Mouse (Mus musculus): ENCODE measurements at regions not wholly inside any gene's neighbourhood (a gene's known extent, or its start where the extent isn't known, plus 50 kb on each side); places are given as distances from the start of the nearest gene placed in this dataset.

DNA sequence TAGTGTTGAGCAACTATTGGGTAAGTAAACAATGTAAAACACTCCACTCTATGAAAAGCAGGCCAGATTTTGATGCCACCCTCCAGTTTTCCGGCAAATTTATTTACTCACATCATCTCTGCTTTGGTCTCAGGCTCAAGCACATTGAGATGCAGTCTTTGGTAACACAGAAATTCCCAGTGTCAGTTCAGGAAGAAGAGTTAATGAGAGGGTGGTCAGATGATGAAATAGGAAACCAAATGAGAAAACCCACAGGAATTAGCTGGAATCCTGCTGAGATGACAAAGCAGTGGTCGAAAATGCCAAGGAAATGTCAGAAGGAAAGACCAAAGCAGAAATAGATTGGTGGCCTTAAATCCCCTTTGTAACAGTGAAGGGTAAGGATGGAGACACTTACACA lies 525.7 kb downstream of the Meis1 start:
- no peaks in the 10 kb centered on the region for H3K9me3 ChIP-seq (ENCODE audit: control insufficient read depth, low read length)
- H3K4me1 ChIP-seq (replicated peaks; ENCODE audit: control insufficient read depth, insufficient read depth, low read length): no peaks in the 10 kb centered on the region
- no peaks in the 10 kb centered on the region for H3K27me3 ChIP-seq (replicated peaks; ENCODE audit: control insufficient read depth, insufficient read depth, low read length)
- ATAC-seq: no peak
- 18% methylated on average over 2 of the region's 2 CpGs for WGBS
- no peak overlapping the region for H3K4me3 ChIP-seq (replicated peaks; ENCODE audit: low read length)
- no peak overlapping the region for H3K9ac ChIP-seq (replicated peaks; ENCODE audit: low read depth, low read length)
- no peak overlapping the region for H3K4me2 ChIP-seq (ENCODE audit: low read length)
- no peaks in the 10 kb centered on the region for H3K36me3 ChIP-seq (ENCODE audit: control insufficient read depth, insufficient read depth)
- no peak overlapping the region for H3K27ac ChIP-seq (ENCODE audit: low read length)

DNA sequence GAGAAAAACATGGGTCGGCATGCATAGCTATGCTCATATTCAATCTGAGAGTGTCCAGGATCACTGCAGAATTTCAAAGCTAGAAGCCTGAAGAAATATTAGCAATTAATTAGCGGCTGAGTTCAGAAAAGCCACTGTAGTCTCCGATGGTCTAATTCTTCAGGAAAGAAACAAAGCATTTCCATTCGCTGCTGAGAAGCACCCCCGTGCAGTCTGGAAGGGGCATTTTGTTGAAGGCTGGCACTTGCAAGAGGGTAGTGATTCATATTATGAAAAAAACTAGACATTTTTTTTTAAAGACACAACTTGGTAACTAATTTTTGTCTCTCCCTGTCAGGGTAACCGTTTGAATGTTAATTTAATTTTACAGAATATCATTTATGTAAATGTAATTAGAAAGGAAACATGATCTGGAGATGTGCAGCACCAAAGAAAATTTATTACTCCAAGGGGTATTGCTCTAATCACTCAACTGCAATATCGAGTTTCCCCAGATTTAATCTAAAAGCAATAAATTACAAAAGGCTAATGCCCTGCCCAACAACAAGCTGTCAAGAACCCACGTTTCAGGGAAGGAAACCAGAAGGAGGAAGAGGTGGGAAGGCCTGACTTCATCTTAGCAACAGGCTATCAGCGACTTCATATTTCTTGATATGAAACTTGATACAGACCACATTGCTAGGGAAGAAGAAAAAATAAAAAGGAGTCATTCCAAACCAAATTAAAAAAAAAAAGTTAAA lies 529.1 kb downstream of the Meis1 start:
- no peak for ATAC-seq
- H3K27ac ChIP-seq (ENCODE audit: low read length): no peak overlapping the region
- H3K4me1 ChIP-seq (replicated peaks; ENCODE audit: control insufficient read depth, insufficient read depth, low read length): no peaks in the 10 kb centered on the region
- no peak overlapping the region for H3K9ac ChIP-seq (replicated peaks; ENCODE audit: low read depth, low read length)
- H3K36me3 ChIP-seq (ENCODE audit: control insufficient read depth, insufficient read depth): no peaks in the 10 kb centered on the region
- H3K4me3 ChIP-seq (replicated peaks; ENCODE audit: low read length): no peak overlapping the region
- H3K27me3 ChIP-seq (replicated peaks; ENCODE audit: control insufficient read depth, insufficient read depth, low read length): no peaks in the 10 kb centered on the region
- H3K4me2 ChIP-seq (ENCODE audit: low read length): no peak overlapping the region
- no peaks in the 10 kb centered on the region for H3K9me3 ChIP-seq (ENCODE audit: control insufficient read depth, low read length)
- WGBS: 73% methylated on average over 9 of the region's 9 CpGs

DNA sequence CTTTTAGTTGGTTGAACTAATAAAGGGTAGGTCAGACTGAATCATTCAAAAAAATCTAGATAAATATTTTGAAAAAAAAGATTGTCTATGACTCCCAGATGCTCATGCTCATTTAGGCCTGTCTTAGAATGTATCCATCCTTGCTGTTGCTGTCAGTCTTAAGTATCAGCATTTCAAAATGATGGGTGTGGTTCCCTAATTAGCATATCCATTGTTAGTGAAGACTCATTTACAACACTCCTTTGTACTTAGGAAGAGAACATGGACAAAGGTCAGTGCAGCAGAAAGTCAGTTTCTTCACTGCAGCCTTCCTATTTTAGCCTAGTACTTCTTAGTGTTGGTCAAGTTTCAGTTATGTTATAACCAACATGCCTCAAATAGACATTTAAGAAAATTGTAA lies 525.2 kb upstream of the Etaa1 start:
- Histone ChIP-seq H3K9me3 (ENCODE audit: control insufficient read depth, low read length) (no peaks in the 10 kb centered on the region), H3K4me3 (replicated peaks; ENCODE audit: low read length) (no peak overlapping the region), H3K9ac (replicated peaks; ENCODE audit: low read depth, low read length) (no peak overlapping the region), H3K36me3 (ENCODE audit: control insufficient read depth, insufficient read depth) (no peaks in the 10 kb centered on the region), H3K27ac (ENCODE audit: low read length) (no peak overlapping the region), H3K27me3 (replicated peaks; ENCODE audit: control insufficient read depth, insufficient read depth, low read length) (no peaks in the 10 kb centered on the region), H3K4me2 (ENCODE audit: low read length) (no peak overlapping the region), H3K4me1 (replicated peaks; ENCODE audit: control insufficient read depth, insufficient read depth, low read length) (no peaks in the 10 kb centered on the region)
- ATAC-seq: no peak

DNA sequence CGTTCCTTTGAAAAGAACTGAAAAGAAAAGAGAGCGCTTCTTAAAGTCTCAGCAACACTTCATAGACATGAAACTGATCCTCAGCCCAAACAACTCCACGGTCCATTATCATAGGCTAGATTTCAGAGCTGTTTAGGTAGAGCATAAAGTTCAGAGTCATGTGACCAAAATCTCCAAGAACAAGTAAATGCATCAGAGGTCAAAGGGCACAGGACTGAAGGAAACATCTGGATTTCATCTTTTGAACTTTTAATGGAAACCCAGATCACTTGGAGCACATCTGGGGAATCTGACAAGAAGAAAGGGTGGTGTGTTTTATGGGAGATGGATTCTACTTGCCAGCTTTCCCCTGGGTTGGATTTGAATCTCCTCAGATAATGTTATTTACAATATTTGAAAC lies 497.6 kb upstream of the Etaa1 start:
- ATAC-seq: no peak
- no peak overlapping the region for H3K27ac ChIP-seq (ENCODE audit: low read length)
- no peak overlapping the region for H3K9ac ChIP-seq (replicated peaks; ENCODE audit: low read depth, low read length)
- no peaks in the 10 kb centered on the region for H3K4me1 ChIP-seq (replicated peaks; ENCODE audit: control insufficient read depth, insufficient read depth, low read length)
- H3K9me3 ChIP-seq (ENCODE audit: control insufficient read depth, low read length): no peaks in the 10 kb centered on the region
- no peaks in the 10 kb centered on the region for H3K27me3 ChIP-seq (replicated peaks; ENCODE audit: control insufficient read depth, insufficient read depth, low read length)
- no peaks in the 10 kb centered on the region for H3K36me3 ChIP-seq (ENCODE audit: control insufficient read depth, insufficient read depth)
- H3K4me3 ChIP-seq (replicated peaks; ENCODE audit: low read length): no peak overlapping the region
- WGBS: 80% methylated on average over 3 of the region's 3 CpGs
- no peak overlapping the region for H3K4me2 ChIP-seq (ENCODE audit: low read length)

DNA sequence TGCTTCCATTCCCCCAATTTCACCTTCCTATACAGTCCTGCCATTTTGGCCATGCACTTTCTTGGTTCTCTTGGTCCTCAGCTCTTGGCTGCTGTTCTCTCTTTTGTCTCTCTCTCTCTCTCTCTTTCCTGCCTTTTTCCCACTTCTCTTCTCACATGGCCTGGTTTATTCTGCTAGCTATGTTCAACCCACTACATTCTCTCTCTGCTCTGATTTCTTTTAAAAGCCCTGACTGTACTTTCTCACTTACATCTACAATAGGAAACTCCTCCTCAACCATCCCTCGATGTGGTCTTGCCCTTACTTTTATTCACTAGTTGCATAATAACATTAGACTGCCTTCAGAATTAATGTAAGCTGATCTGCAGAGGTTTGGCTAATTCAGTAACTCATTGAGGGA lies 495.2 kb upstream of the Etaa1 start:
- Histone ChIP-seq H3K27me3 (replicated peaks; ENCODE audit: control insufficient read depth, insufficient read depth, low read length) (no peaks in the 10 kb centered on the region), H3K4me1 (replicated peaks; ENCODE audit: control insufficient read depth, insufficient read depth, low read length) (no peaks in the 10 kb centered on the region), H3K27ac (ENCODE audit: low read length) (no peak overlapping the region), H3K9me3 (ENCODE audit: control insufficient read depth, low read length) (no peaks in the 10 kb centered on the region), H3K4me3 (replicated peaks; ENCODE audit: low read length) (no peak overlapping the region), H3K36me3 (ENCODE audit: control insufficient read depth, insufficient read depth) (no peaks in the 10 kb centered on the region), H3K4me2 (ENCODE audit: low read length) (no peak overlapping the region), H3K9ac (replicated peaks; ENCODE audit: low read depth, low read length) (no peak overlapping the region)
- 81% methylated on average over 1 of the region's 1 CpGs for WGBS
- no peak for ATAC-seq

DNA sequence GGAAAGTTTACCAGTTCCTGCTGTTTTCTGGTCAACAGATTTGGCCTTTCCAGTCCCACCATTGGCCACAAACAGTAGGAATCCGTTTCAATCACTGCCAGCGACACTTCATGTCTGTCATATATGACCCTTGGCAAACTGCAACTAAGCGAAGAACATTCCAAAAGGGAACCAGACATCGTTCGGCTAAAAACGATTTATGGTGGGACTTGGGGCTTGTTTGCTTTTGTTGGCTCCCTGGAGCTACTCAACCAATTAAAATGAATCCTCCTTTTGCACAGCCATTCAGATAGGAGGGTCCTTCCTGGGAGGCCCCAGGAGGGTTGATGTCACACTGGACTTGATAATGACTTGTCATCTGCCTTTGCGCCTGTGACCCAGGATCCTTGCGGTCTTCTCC lies 490.9 kb upstream of the Etaa1 start:
- H3K9me3 ChIP-seq (ENCODE audit: control insufficient read depth, low read length): no peaks in the 10 kb centered on the region
- no peak overlapping the region for H3K4me3 ChIP-seq (replicated peaks; ENCODE audit: low read length)
- H3K4me2 ChIP-seq (ENCODE audit: low read length): no peak overlapping the region
- no peaks in the 10 kb centered on the region for H3K27me3 ChIP-seq (replicated peaks; ENCODE audit: control insufficient read depth, insufficient read depth, low read length)
- no peak for ATAC-seq
- no peaks in the 10 kb centered on the region for H3K4me1 ChIP-seq (replicated peaks; ENCODE audit: control insufficient read depth, insufficient read depth, low read length)
- H3K36me3 ChIP-seq (ENCODE audit: control insufficient read depth, insufficient read depth): no peaks in the 10 kb centered on the region
- no peak overlapping the region for H3K9ac ChIP-seq (replicated peaks; ENCODE audit: low read depth, low read length)
- no peak overlapping the region for H3K27ac ChIP-seq (ENCODE audit: low read length)
- 83% methylated on average over 8 of the region's 8 CpGs for WGBS

DNA sequence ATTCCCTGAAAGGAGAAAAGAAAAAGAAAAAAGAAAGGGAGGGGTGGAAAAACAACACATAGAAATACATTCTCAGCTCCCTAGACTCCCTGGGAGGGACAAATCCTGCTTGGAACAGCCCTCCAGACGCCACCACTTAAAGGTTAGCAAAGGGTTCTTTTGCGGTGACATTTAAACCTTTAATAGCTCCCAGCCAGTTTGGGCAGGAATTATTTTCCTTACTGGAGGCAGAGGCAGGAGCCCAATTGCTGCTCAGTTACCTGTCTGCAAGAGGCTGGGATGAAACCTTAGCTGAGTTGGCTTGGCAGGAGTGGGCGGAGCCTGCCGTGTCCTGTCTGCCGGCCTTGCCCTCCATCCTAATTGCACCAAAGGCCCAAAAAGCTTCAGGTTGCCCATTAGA lies 490.4 kb upstream of the Etaa1 start:
- Histone ChIP-seq H3K9ac (replicated peaks; ENCODE audit: low read depth, low read length) (no peak overlapping the region), H3K4me2 (ENCODE audit: low read length) (no peak overlapping the region), H3K4me3 (replicated peaks; ENCODE audit: low read length) (no peak overlapping the region), H3K27me3 (replicated peaks; ENCODE audit: control insufficient read depth, insufficient read depth, low read length) (no peaks in the 10 kb centered on the region), H3K36me3 (ENCODE audit: control insufficient read depth, insufficient read depth) (no peaks in the 10 kb centered on the region), H3K4me1 (replicated peaks; ENCODE audit: control insufficient read depth, insufficient read depth, low read length) (no peaks in the 10 kb centered on the region), H3K9me3 (ENCODE audit: control insufficient read depth, low read length) (no peaks in the 10 kb centered on the region), H3K27ac (ENCODE audit: low read length) (no peak overlapping the region)
- 61% methylated on average over 5 of the region's 5 CpGs for WGBS
- ATAC-seq: no peak

DNA sequence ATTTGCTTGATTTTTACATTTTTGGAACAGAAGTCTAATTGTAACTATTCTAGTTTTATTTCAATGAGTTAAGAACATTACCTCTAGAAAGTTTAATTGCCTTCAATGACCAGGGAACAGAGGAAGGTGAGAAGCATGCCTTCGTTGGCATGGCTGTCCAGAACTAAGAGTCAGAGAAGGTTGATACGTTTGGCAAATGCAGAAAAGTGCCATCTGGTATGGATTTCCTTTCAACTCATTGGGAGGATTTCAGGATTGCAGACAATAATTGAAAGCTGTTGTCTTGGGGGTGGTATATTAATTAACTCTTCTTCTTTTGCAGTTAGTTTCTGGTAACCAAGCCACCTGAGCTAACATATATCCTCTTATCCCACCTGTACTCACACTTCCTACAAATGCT lies 489.5 kb upstream of the Etaa1 start:
- no peaks in the 10 kb centered on the region for H3K36me3 ChIP-seq (ENCODE audit: control insufficient read depth, insufficient read depth)
- H3K9me3 ChIP-seq (ENCODE audit: control insufficient read depth, low read length): no peaks in the 10 kb centered on the region
- no peak overlapping the region for H3K27ac ChIP-seq (ENCODE audit: low read length)
- H3K4me3 ChIP-seq (replicated peaks; ENCODE audit: low read length): no peak overlapping the region
- WGBS: 79% methylated on average over 2 of the region's 2 CpGs
- H3K4me2 ChIP-seq (ENCODE audit: low read length): no peak overlapping the region
- no peaks in the 10 kb centered on the region for H3K27me3 ChIP-seq (replicated peaks; ENCODE audit: control insufficient read depth, insufficient read depth, low read length)
- ATAC-seq: no peak
- H3K9ac ChIP-seq (replicated peaks; ENCODE audit: low read depth, low read length): no peak overlapping the region
- no peaks in the 10 kb centered on the region for H3K4me1 ChIP-seq (replicated peaks; ENCODE audit: control insufficient read depth, insufficient read depth, low read length)

DNA sequence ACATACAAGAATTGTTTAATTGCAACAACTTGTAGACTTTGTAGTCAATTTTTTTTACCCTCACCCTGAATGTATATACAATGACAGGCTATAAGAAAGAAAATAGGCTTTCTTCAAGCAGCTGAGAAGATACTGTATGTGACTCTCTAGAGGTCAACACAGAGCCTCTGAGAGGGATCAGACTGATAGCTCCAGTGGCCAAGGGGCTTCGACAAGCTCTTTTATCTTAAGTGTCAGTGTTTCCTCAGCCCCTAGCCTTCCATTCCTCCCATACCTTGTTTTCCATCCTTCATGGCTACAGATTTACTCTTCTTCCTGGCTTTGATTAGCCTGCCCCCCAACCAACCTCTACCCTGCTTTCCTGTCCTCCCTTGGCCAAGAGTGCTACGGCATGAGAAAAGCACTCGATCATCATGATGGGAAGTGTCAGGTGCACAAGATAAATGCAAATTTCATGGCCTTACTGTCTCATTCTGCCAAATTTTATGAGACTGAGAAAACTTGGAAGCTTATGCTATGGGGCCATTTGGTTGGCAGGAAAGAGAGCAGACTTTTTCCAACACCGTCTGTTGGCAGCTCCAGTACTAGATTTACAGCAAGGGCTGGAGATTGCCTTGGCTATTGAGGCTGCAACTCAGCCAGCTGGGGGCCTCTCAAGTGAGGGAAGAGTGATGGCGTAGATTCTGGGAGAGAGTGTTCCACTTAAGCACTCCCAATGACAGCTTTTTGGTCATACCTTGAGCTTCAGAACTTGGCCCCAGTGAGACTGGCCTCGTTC lies 484.3 kb upstream of the Etaa1 start:
- peak; percentile 94 for ATAC-seq
- 71% methylated on average over 6 of the region's 6 CpGs for WGBS
- no peaks in the 10 kb centered on the region for H3K27me3 ChIP-seq (replicated peaks; ENCODE audit: control insufficient read depth, insufficient read depth, low read length)

More for the DNA sequence above, 484.3 kb upstream of the Etaa1 start:
- no peak overlapping the region for H3K4me2 ChIP-seq (ENCODE audit: low read length)
- no peaks in the 10 kb centered on the region for H3K9me3 ChIP-seq (ENCODE audit: control insufficient read depth, low read length)
- no peak overlapping the region for H3K27ac ChIP-seq (ENCODE audit: low read length)
- no peak overlapping the region for H3K9ac ChIP-seq (replicated peaks; ENCODE audit: low read depth, low read length)
- no peaks in the 10 kb centered on the region for H3K36me3 ChIP-seq (ENCODE audit: control insufficient read depth, insufficient read depth)
- no peaks in the 10 kb centered on the region for H3K4me1 ChIP-seq (replicated peaks; ENCODE audit: control insufficient read depth, insufficient read depth, low read length)
- H3K4me3 ChIP-seq (replicated peaks; ENCODE audit: low read length): no peak overlapping the region

All from forebrain, embryonic 16.5 days (tissue).